Mouse (Mus musculus) G1E (cell line): Measurements from ENCODE around the gene Ankrd50. TPM values are rescaled to one million over a fixed set of nuclear protein-coding genes. Genes with fewer than 3 reads are reported as not detected.

Source experiments
- ATAC-seq: 2 replicates; pipeline ENCODE4 v1.8.0; 2016; ENCODE audit warnings: mild to moderate bottlenecking; ENCODE audit not compliant: insufficient number of reproducible peaks, poor library complexity, low FRiP score, severe bottlenecking; ENCODE audit errors: extremely low read depth
- DNase-seq: peaks from one replicate; pipeline ENCODE4 v3.0.0; 2012; ENCODE audit warnings: low spot score
- H3K27me3 ChIP-seq: 2 replicates; pipeline ENCODE4 v1.6.1; 2012; ENCODE audit warnings: mild to moderate bottlenecking, low read length, inconsistent platforms; ENCODE audit not compliant: insufficient read depth
- H3K36me3 ChIP-seq: replicated peaks from 2 replicates; pipeline ENCODE3; 2012; ENCODE audit warnings: mild to moderate bottlenecking, inconsistent platforms
- H3K4me1 ChIP-seq: 2 replicates; pipeline ENCODE4 v1.6.1; 2012; ENCODE audit warnings: low read depth, low read length, inconsistent platforms, mixed read lengths; ENCODE audit not compliant: insufficient read depth
- H3K4me3 ChIP-seq: 2 replicates; pipeline ENCODE4 v1.5.1; 2012; ENCODE audit warnings: low read depth, mild to moderate bottlenecking, inconsistent platforms, low read length, moderate library complexity, mixed read lengths
- H3K9me3 ChIP-seq: replicated peaks from 2 replicates; pipeline ENCODE4 v1.6.1; 2012; ENCODE audit warnings: inconsistent platforms
- CTCF ChIP-seq: IDR thresholded peaks from 2 replicates; pipeline ENCODE4 v1.5.1; 2012; ENCODE audit warnings: low read depth, low read length, inconsistent platforms, mixed read lengths
- GATA1 ChIP-seq: IDR thresholded peaks from 2 replicates; pipeline ENCODE4 v1.6.1; 2012; ENCODE audit warnings: borderline replicate concordance, low read length, inconsistent platforms, mixed read lengths
- GATA2 ChIP-seq: IDR thresholded peaks from 2 replicates; pipeline ENCODE4 v1.6.1; 2012; ENCODE audit warnings: low read depth, low read length, inconsistent platforms, borderline replicate concordance
- POLR2AphosphoS5 ChIP-seq: IDR thresholded peaks from 2 replicates; pipeline ENCODE4 v1.6.1; 2012; ENCODE audit warnings: low read depth, low read length, inconsistent platforms; ENCODE audit not compliant: insufficient replicate concordance
- TAL1 ChIP-seq: conservative IDR thresholded peaks from 2 replicates; pipeline ENCODE4 v1.6.1; 2012; ENCODE audit warnings: low read depth, low read length, inconsistent platforms, mixed read lengths
- polyA plus RNA-seq: library from polyadenylated mRNA; stranded (reverse); fragments of >175 nt; gene quantifications from 2 replicates; pipeline ENCODE4 v1.2.3, GENCODE M21; 2012
- total RNA-seq, 2 experiments: library from RNA; stranded (forward) in 1 of 2; stranded (reverse) in 1 of 2; fragments of 200-1000 nt in 1 of 2; fragments of >200 nt in 1 of 2; fragmentation: Nextera tagmentation in 1 of 2; gene quantifications; 2 replicates each; pipeline ENCODE4 v1.2.3; 2014 to 2017

Ankrd50 gene
- total and polyA plus RNA-seq, 3 experiments: 1.5 to 6.7 (median 2.8) TPM

- Histone ChIP-seq H3K9me3 (no peaks in the 10 kb centered on the region), H3K4me3 (no peak overlapping the region), H3K27me3 (no peaks in the 10 kb centered on the region), H3K4me1 (no peaks in the 10 kb centered on the region), H3K36me3 (no peaks in the 10 kb centered on the region)
- TF ChIP-seq GATA1 (no peak), CTCF (no peak), GATA2 (no peak), TAL1 (no peak), POLR2AphosphoS5 (no peak)
- no peak for ATAC-seq
- DNase-seq: no peak
Measured at GRCm38 (mm10) chr3:38471516-38471915, 13.1 kb downstream of the Ankrd50 start.

GRCm38 (mm10) chr3:38468131-38468530, 16.5 kb downstream of the Ankrd50 start:
- Histone ChIP-seq H3K4me1 (no peaks in the 10 kb centered on the region), H3K27me3 (no peaks in the 10 kb centered on the region), H3K9me3 (no peaks in the 10 kb centered on the region), H3K4me3 (no peak overlapping the region), H3K36me3 (no peaks in the 10 kb centered on the region)
- DNase-seq: no peak
- ATAC-seq: no peak
- no peak for TF ChIP-seq CTCF
- TF ChIP-seq GATA2: no peak
- TF ChIP-seq POLR2AphosphoS5: no peak
- no peak for TF ChIP-seq GATA1
- no peak for TF ChIP-seq TAL1

- no peak for TF ChIP-seq TAL1
- no peak for TF ChIP-seq CTCF
- TF ChIP-seq POLR2AphosphoS5: no peak
- TF ChIP-seq GATA2: no peak
- no peak for TF ChIP-seq GATA1
- Histone ChIP-seq H3K4me3 (no peak overlapping the region), H3K4me1 (no peaks in the 10 kb centered on the region), H3K27me3 (no peaks in the 10 kb centered on the region), H3K9me3 (no peaks in the 10 kb centered on the region), H3K36me3 (no peaks in the 10 kb centered on the region)
- no peak for DNase-seq
- no peak for ATAC-seq
Measured at GRCm38 (mm10) chr3:38466880-38467405, 17.7 kb downstream of the Ankrd50 start.

GRCm38 (mm10) chr3:38466139-38466538, 18.5 kb downstream of the Ankrd50 start:
- DNase-seq: no peak
- Histone ChIP-seq H3K36me3 (no peaks in the 10 kb centered on the region), H3K4me3 (no peak overlapping the region), H3K9me3 (no peaks in the 10 kb centered on the region), H3K27me3 (no peaks in the 10 kb centered on the region), H3K4me1 (no peaks in the 10 kb centered on the region)
- ATAC-seq: no peak
- TF ChIP-seq POLR2AphosphoS5 (no peak), TAL1 (no peak), GATA2 (no peak), GATA1 (no peak), CTCF (no peak)

- Histone ChIP-seq H3K9me3 (no peaks in the 10 kb centered on the region), H3K4me3 (no peak overlapping the region), H3K4me1 (no peaks in the 10 kb centered on the region), H3K36me3 (no peaks in the 10 kb centered on the region), H3K27me3 (no peaks in the 10 kb centered on the region)
- ATAC-seq (no peak), DNase-seq (no peak)
- TF ChIP-seq POLR2AphosphoS5 (no peak), GATA2 (no peak), CTCF (no peak), GATA1 (no peak), TAL1 (no peak)
Measured at GRCm38 (mm10) chr3:38463149-38463548, 21.5 kb downstream of the Ankrd50 start.

GRCm38 (mm10) chr3:38461742-38462141, 22.9 kb downstream of the Ankrd50 start:
- Histone ChIP-seq H3K9me3 (no peaks in the 10 kb centered on the region), H3K36me3 (no peaks in the 10 kb centered on the region), H3K4me3 (no peak overlapping the region), H3K27me3 (no peaks in the 10 kb centered on the region), H3K4me1 (no peaks in the 10 kb centered on the region)
- ATAC-seq (no peak), DNase-seq (no peak)
- no peak for TF ChIP-seq GATA2
- TF ChIP-seq TAL1: no peak
- no peak for TF ChIP-seq GATA1
- TF ChIP-seq CTCF: no peak
- no peak for TF ChIP-seq POLR2AphosphoS5
